Mouse (Mus musculus) neural tube, embryonic 11.5 days (tissue): ENCODE measurements around the gene Rilpl1. TPM values are rescaled to one million over a fixed set of nuclear protein-coding genes. Genes with fewer than 3 reads are reported as not detected.
"Not testable (repeated sequence)": the region's sequence is repeated elsewhere in the genome, so short reads cannot be mapped to it uniquely, and the experiment has no call there.

Experiments used
- ATAC-seq: fragments of 200-750 bp; cut with Nextera tagmentation; 2 replicates; pipeline ENCODE4 v1.8.0; 2017; ENCODE audit warnings: moderate number of reproducible peaks, mild to moderate bottlenecking, moderate TSS enrichment, moderate library complexity; ENCODE audit not compliant: insufficient read depth, low FRiP score, low TSS enrichment
- DNase-seq: peaks from one replicate; pipeline ENCODE4 v3.0.0-alpha.2; 2015; ENCODE audit warnings: low spot score
- H3K27ac ChIP-seq: fragments of 300-500 bp; sonication (generic); 2 replicates; pipeline ENCODE4 v1.5.1; 2014; ENCODE audit warnings: low read depth, mild to moderate bottlenecking, low read length
- H3K27me3 ChIP-seq: fragments of 300-500 bp; sonication (generic); 2 replicates; pipeline ENCODE4 v1.6.1; 2014; ENCODE audit warnings: mild to moderate bottlenecking, low read length, mixed read lengths; ENCODE audit not compliant: control insufficient read depth, insufficient read depth
- H3K36me3 ChIP-seq: fragments of 300-500 bp; sonication (generic); 2 replicates; pipeline ENCODE4 v1.6.1; 2014; ENCODE audit warnings: mild to moderate bottlenecking, low read length, moderate library complexity, mixed read lengths; ENCODE audit not compliant: control insufficient read depth, insufficient read depth
- H3K4me1 ChIP-seq: fragments of 300-500 bp; sonication (generic); 2 replicates; pipeline ENCODE4 v1.6.1; 2014; ENCODE audit warnings: low read length, mixed read lengths; ENCODE audit not compliant: control insufficient read depth, insufficient read depth
- H3K4me2 ChIP-seq: fragments of 300-500 bp; sonication (generic); 2 replicates; pipeline ENCODE4 v1.6.1; 2014; ENCODE audit warnings: low read depth, mild to moderate bottlenecking, moderate library complexity
- H3K4me3 ChIP-seq: fragments of 300-500 bp; sonication (generic); 2 replicates; pipeline ENCODE4 v1.5.1; 2014; ENCODE audit warnings: low read depth, low read length
- H3K9ac ChIP-seq: fragments of 300-500 bp; sonication (generic); 2 replicates; pipeline ENCODE4 v1.6.1; 2014; ENCODE audit warnings: mild to moderate bottlenecking, low read length
- H3K9me3 ChIP-seq: fragments of 300-500 bp; sonication (generic); 2 replicates; pipeline ENCODE4 v1.6.1; 2016; ENCODE audit warnings: low read length; ENCODE audit not compliant: control insufficient read depth
- WGBS: fragments of 180-500 bp; shearing (Covaris S2); extraction: QIAGEN DNeasy Blood & Tissue Kit; methylation state at CpG from one replicate; pipeline ENCODE4 v1.1.7; 2014; 5-methylcytosine and 5-hydroxymethylcytosine counted together
- polyA plus RNA-seq: library from polyadenylated mRNA; unstranded; fragments of >200 nt; fragmentation: Nextera tagmentation; extraction: Ambion mirVana; gene quantifications from 2 replicates; pipeline ENCODE4 v1.2.1, GENCODE M21; 2014

Gene Rilpl1
- polyA plus RNA-seq, 1 experiment from 2014 or later: 23.2 TPM

- Histone ChIP-seq H3K36me3 (no peaks in the 10 kb centered on the region), H3K27me3 (no peaks in the 10 kb centered on the region), H3K4me2 (no peak overlapping the region), H3K9me3 (no peaks in the 10 kb centered on the region), H3K4me3 (no peak overlapping the region), H3K9ac (no peak overlapping the region), H3K27ac (no peak overlapping the region), H3K4me1 (peaks cover 3% of the 10 kb centered on the region; the same call in 1 of the 2 replicates)
- DNase-seq (no peak), ATAC-seq (no peak)
- WGBS: 91% methylated on average over 10 of the region's 10 CpGs
Measured at GRCm38 (mm10) chr5:124501541-124501940, 29.6 kb downstream of the Rilpl1 start.

- no peak overlapping the region for H3K4me2 ChIP-seq
- peaks cover 3% of the 10 kb centered on the region; the same call in 1 of the 2 replicates for H3K4me1 ChIP-seq
- WGBS: 98% methylated on average over 3 of the region's 3 CpGs
- H3K27ac ChIP-seq: no peak overlapping the region
- H3K36me3 ChIP-seq: no peaks in the 10 kb centered on the region
- no peak for DNase-seq
- no peak for ATAC-seq
- H3K9ac ChIP-seq: no peak overlapping the region
- H3K9me3 ChIP-seq: no peaks in the 10 kb centered on the region
- H3K27me3 ChIP-seq: no peaks in the 10 kb centered on the region
- H3K4me3 ChIP-seq: no peak overlapping the region
Measured at GRCm38 (mm10) chr5:124500573-124500972, 30.6 kb downstream of the Rilpl1 start.

GRCm38 (mm10) chr5:124500037-124500436 lies 31.2 kb downstream of the Rilpl1 start:
- H3K4me2 ChIP-seq, H3K4me3 ChIP-seq, H3K9me3 ChIP-seq, H3K27ac ChIP-seq, ATAC-seq, H3K9ac ChIP-seq, DNase-seq, H3K27me3 ChIP-seq, H3K36me3 ChIP-seq, H3K4me1 ChIP-seq: not testable (repeated sequence)
- WGBS: 79% methylated on average over 2 of the region's 4 CpGs

GRCm38 (mm10) chr5:124499001-124499400 lies 32.2 kb downstream of the Rilpl1 start:
- H3K4me2 ChIP-seq: no peak overlapping the region
- H3K27me3 ChIP-seq: no peaks in the 10 kb centered on the region
- WGBS: 26% methylated on average over 5 of the region's 5 CpGs
- H3K4me3 ChIP-seq: no peak overlapping the region
- H3K36me3 ChIP-seq: no peaks in the 10 kb centered on the region
- H3K27ac ChIP-seq: no peak overlapping the region
- H3K4me1 ChIP-seq: peaks cover 3% of the 10 kb centered on the region; the same call in 1 of the 2 replicates
- H3K9me3 ChIP-seq: no peaks in the 10 kb centered on the region
- no peak overlapping the region for H3K9ac ChIP-seq
- DNase-seq: no peak
- no peak for ATAC-seq

- no peak for ATAC-seq
- no peaks in the 10 kb centered on the region; the same call in 1 of the 2 replicates for H3K36me3 ChIP-seq
- H3K4me3 ChIP-seq: no peak overlapping the region
- no peak overlapping the region for H3K9ac ChIP-seq
- no peaks in the 10 kb centered on the region for H3K27me3 ChIP-seq
- H3K9me3 ChIP-seq: no peaks in the 10 kb centered on the region
- WGBS: 77% methylated on average over 9 of the region's 9 CpGs
- peaks cover 3% of the 10 kb centered on the region; the same call in 1 of the 2 replicates for H3K4me1 ChIP-seq
- H3K27ac ChIP-seq: no peak overlapping the region
- H3K4me2 ChIP-seq: no peak overlapping the region
- no peak for DNase-seq
Measured at GRCm38 (mm10) chr5:124498221-124498876, 32.8 kb downstream of the Rilpl1 start.

- Histone ChIP-seq H3K27me3 (no peaks in the 10 kb centered on the region), H3K4me2 (no peak overlapping the region), H3K36me3 (no peaks in the 10 kb centered on the region; the same call in 1 of the 2 replicates), H3K27ac (no peak overlapping the region), H3K4me3 (no peak overlapping the region), H3K9ac (no peak overlapping the region), H3K9me3 (no peaks in the 10 kb centered on the region), H3K4me1 (peaks cover 3% of the 10 kb centered on the region; the same call in 1 of the 2 replicates)
- ATAC-seq (no peak), DNase-seq (no peak)
- WGBS: 74% methylated on average over 15 of the region's 15 CpGs
Measured at GRCm38 (mm10) chr5:124496614-124497514, 34.3 kb downstream of the Rilpl1 start.

GRCm38 (mm10) chr5:124495547-124495946 lies 35.6 kb downstream of the Rilpl1 start:
- Histone ChIP-seq H3K9ac (no peak overlapping the region), H3K27ac (no peak overlapping the region), H3K27me3 (no peaks in the 10 kb centered on the region), H3K4me2 (no peak overlapping the region), H3K4me3 (no peak overlapping the region), H3K36me3 (peaks cover 3% of the 10 kb centered on the region), H3K4me1 (peaks cover 3% of the 10 kb centered on the region; the same call in 1 of the 2 replicates), H3K9me3 (no peaks in the 10 kb centered on the region)
- no peak for ATAC-seq
- 48% methylated on average over 7 of the region's 7 CpGs for WGBS
- DNase-seq: no peak

GRCm38 (mm10) chr5:124493455-124493854 lies 37.7 kb downstream of the Rilpl1 start:
- Histone ChIP-seq H3K27ac (no peak overlapping the region), H3K4me1 (no peaks in the 10 kb centered on the region), H3K36me3 (peaks cover 3% of the 10 kb centered on the region), H3K4me3 (no peak overlapping the region), H3K9me3 (no peaks in the 10 kb centered on the region), H3K9ac (no peak overlapping the region), H3K4me2 (no peak overlapping the region), H3K27me3 (no peaks in the 10 kb centered on the region)
- no peak for DNase-seq
- 87% methylated on average over 11 of the region's 11 CpGs for WGBS
- ATAC-seq: no peak
